Mouse (Mus musculus): ENCODE data around the gene Gm49322. TPM values are rescaled to one million over a fixed set of nuclear protein-coding genes. Genes with fewer than 3 reads are reported as not detected.
"Not testable (repeated sequence)": the region's sequence is repeated elsewhere in the genome, so short reads cannot be mapped to it uniquely, and the experiment has no call there.

Gm49322 gene
- polyA plus RNA-seq (2012; ENCODE audit: insufficient read depth, insufficient read length, missing spikeins), result 1.1 and 2.1 TPM in 2 replicates

DNA sequence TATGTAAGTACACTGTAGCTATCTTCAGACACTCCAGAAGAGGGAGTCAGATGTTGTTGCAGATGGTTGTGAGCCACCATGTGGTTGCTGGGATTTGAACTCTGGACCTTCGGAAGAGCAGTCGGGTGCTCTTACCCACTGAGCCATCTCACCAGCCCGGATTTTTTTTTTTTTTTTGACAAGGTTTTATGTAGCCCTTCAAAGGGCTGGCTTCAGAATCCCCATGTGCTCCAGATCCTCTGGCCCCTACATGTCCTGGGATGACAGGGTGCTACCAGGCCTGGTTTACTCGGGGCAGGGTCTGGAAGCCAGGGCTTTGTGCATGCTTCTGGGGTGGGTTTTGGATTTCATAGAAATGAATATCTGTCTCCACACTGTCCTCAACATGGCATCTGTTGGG, at the start of gene Gm49322:
Gene Gm49322 (plus strand): TSS at position 301 of the 400 bp plus-strand sequence.
- H3K4me3 ChIP-seq (ENCODE audit: insufficient read depth, low read length); H3K27ac ChIP-seq (ENCODE audit: insufficient read depth, low read depth, low read length): not testable (repeated sequence)
- peaks cover 14% of the 10 kb centered on the region for H3K4me1 ChIP-seq (ENCODE audit: control insufficient read depth, insufficient read depth, low read length)

- TF ChIP-seq CTCF (IDR thresholded peaks at IDR 0.05; ENCODE audit: low read depth, low read length) (peak; percentile 80), POLR2A (IDR thresholded peaks at IDR 0.05; ENCODE audit: borderline replicate concordance, low read depth, low read length) (no peak)
- H3K4me1 ChIP-seq (ENCODE audit: control insufficient read depth, insufficient read depth, low read length), result peaks cover 27% of the 10 kb centered on the region
- H3K4me3 ChIP-seq (ENCODE audit: insufficient read depth, low read length), result no peak overlapping the region
- H3K27ac ChIP-seq (ENCODE audit: insufficient read depth, low read depth, low read length), result no peak overlapping the region
These were observed 48.4 kb upstream of the Gm49322 start for GRCm38 (mm10) chr10:80557346-80557965.

GRCm38 (mm10) chr10:80559431-80559830, 46.4 kb upstream of the Gm49322 start:
- TF ChIP-seq CTCF (IDR thresholded peaks at IDR 0.05; ENCODE audit: low read depth, low read length), result no peak
- no peak for TF ChIP-seq POLR2A (IDR thresholded peaks at IDR 0.05; ENCODE audit: borderline replicate concordance, low read depth, low read length)
- Histone ChIP-seq H3K4me3 (ENCODE audit: insufficient read depth, low read length) (peak overlapping the region; percentile 11; the same call in 1 of the 2 replicates), H3K4me1 (ENCODE audit: control insufficient read depth, insufficient read depth, low read length) (peaks cover 28% of the 10 kb centered on the region), H3K27ac (ENCODE audit: insufficient read depth, low read depth, low read length) (no peak overlapping the region)

GRCm38 (mm10) chr10:80560621-80561020, 45.2 kb upstream of the Gm49322 start:
- TF ChIP-seq CTCF (IDR thresholded peaks at IDR 0.05; ENCODE audit: low read depth, low read length) (no peak), POLR2A (IDR thresholded peaks at IDR 0.05; ENCODE audit: borderline replicate concordance, low read depth, low read length) (no peak)
- Histone ChIP-seq H3K4me1 (ENCODE audit: control insufficient read depth, insufficient read depth, low read length) (peaks cover 28% of the 10 kb centered on the region), H3K27ac (ENCODE audit: insufficient read depth, low read depth, low read length) (peak overlapping the region; percentile 46), H3K4me3 (ENCODE audit: insufficient read depth, low read length) (peak overlapping the region; percentile 100)

GRCm38 (mm10) chr10:80561116-80561944, 44.5 kb upstream of the Gm49322 start, which contains the start of gene Rexo1:
Gene Rexo1 (minus strand): TSS chr10:80561560.
- Histone ChIP-seq H3K4me3 (ENCODE audit: insufficient read depth, low read length) (peak within 1 kb of the TSS; percentile 100), H3K27ac (ENCODE audit: insufficient read depth, low read depth, low read length) (peak within 1 kb of the TSS; percentile 86), H3K4me1 (ENCODE audit: control insufficient read depth, insufficient read depth, low read length) (peaks cover 28% of the 10 kb centered on the region)
- TF ChIP-seq POLR2A (IDR thresholded peaks at IDR 0.05; ENCODE audit: borderline replicate concordance, low read depth, low read length) (peak; percentile 28; the same call in 1 of the 2 replicates), CTCF (IDR thresholded peaks at IDR 0.05; ENCODE audit: low read depth, low read length) (peak; percentile 79)

DNA sequence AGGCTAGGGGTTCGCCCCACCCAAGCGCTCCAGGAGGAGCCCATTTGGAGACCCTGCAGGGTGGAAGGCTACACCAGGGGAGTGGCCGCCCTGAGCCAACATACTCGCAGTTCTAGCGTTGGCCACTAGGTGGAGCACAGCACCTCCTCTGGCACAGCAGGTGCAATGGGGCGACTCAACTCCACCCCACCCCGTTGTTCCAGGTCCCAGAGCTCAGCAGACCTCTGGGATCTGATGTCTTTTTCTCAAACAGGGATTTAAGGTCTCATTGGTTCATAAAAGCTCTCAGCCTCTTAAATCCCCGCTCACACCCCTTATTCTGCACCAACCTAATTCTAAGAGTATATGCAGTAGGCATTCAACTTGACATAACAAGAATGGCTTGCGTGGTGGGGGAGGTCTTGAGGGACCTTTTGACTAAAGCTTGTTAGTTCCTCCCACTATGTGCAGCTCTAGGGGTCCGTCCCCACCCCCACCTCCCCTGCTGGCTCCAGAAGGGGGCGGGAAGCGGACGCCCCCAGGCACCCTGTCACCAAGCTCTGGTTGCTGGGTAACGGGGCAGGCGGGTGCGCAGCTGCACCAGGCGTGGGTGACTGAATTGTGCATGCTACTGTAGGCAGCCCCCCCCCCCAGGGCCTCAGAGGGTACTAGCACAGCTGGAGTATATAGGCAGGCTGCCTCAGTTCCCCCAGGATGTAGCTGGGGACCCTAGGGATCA, 39.3 kb upstream of the Gm49322 start:
- Histone ChIP-seq H3K4me3 (ENCODE audit: insufficient read depth, low read length) (no peak overlapping the region), H3K27ac (ENCODE audit: insufficient read depth, low read depth, low read length) (no peak overlapping the region), H3K4me1 (ENCODE audit: control insufficient read depth, insufficient read depth, low read length) (peaks cover 24% of the 10 kb centered on the region)
- peak; percentile 85 for TF ChIP-seq CTCF (IDR thresholded peaks at IDR 0.05; ENCODE audit: low read depth, low read length)
- no peak for TF ChIP-seq POLR2A (IDR thresholded peaks at IDR 0.05; ENCODE audit: borderline replicate concordance, low read depth, low read length)

GRCm38 (mm10) chr10:80568876-80569275, 36.9 kb upstream of the Gm49322 start:
- Histone ChIP-seq H3K4me3 (ENCODE audit: insufficient read depth, low read length) (no peak overlapping the region), H3K4me1 (ENCODE audit: control insufficient read depth, insufficient read depth, low read length) (peaks cover 23% of the 10 kb centered on the region), H3K27ac (ENCODE audit: insufficient read depth, low read depth, low read length) (no peak overlapping the region)
- TF ChIP-seq CTCF (IDR thresholded peaks at IDR 0.05; ENCODE audit: low read depth, low read length) (no peak), POLR2A (IDR thresholded peaks at IDR 0.05; ENCODE audit: borderline replicate concordance, low read depth, low read length) (no peak)

GRCm38 (mm10) chr10:80569664-80570066, 36.2 kb upstream of the Gm49322 start:
- H3K27ac ChIP-seq (ENCODE audit: insufficient read depth, low read depth, low read length), result peak overlapping the region; percentile 4
- H3K4me1 ChIP-seq (ENCODE audit: control insufficient read depth, insufficient read depth, low read length), result peaks cover 23% of the 10 kb centered on the region
- no peak for TF ChIP-seq CTCF (IDR thresholded peaks at IDR 0.05; ENCODE audit: low read depth, low read length)
- no peak for TF ChIP-seq POLR2A (IDR thresholded peaks at IDR 0.05; ENCODE audit: borderline replicate concordance, low read depth, low read length)
- H3K4me3 ChIP-seq (ENCODE audit: insufficient read depth, low read length), result peak overlapping the region; percentile 61

DNA sequence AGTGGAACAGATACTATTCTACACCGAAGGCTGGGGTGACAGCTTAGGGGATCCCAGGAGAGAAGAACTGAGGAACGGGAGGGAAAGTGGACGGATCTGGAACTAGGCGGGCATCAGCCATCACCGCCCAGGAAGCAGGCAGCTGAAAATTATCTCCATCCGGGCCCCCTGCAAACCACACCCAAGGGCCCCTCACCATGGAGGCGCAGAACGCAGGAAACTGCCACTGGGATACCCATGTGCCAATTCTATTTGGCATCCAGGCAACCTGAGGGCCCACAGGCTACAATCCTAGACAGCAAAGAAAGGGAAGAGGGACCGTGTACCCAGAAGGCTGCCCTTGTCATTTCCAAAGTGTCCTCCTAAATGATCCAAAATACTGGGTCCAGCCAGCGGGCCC, 35.4 kb upstream of the Gm49322 start:
- Histone ChIP-seq H3K4me1 (ENCODE audit: control insufficient read depth, insufficient read depth, low read length) (peaks cover 27% of the 10 kb centered on the region), H3K4me3 (ENCODE audit: insufficient read depth, low read length) (peak overlapping the region; percentile 61), H3K27ac (ENCODE audit: insufficient read depth, low read depth, low read length) (peak overlapping the region; percentile 4; the same call in 1 of the 2 replicates)
- TF ChIP-seq CTCF (IDR thresholded peaks at IDR 0.05; ENCODE audit: low read depth, low read length), result no peak
- TF ChIP-seq POLR2A (IDR thresholded peaks at IDR 0.05; ENCODE audit: borderline replicate concordance, low read depth, low read length), result no peak
